Mouse (Mus musculus): ENCODE data around the gene Aatk.

DNA sequence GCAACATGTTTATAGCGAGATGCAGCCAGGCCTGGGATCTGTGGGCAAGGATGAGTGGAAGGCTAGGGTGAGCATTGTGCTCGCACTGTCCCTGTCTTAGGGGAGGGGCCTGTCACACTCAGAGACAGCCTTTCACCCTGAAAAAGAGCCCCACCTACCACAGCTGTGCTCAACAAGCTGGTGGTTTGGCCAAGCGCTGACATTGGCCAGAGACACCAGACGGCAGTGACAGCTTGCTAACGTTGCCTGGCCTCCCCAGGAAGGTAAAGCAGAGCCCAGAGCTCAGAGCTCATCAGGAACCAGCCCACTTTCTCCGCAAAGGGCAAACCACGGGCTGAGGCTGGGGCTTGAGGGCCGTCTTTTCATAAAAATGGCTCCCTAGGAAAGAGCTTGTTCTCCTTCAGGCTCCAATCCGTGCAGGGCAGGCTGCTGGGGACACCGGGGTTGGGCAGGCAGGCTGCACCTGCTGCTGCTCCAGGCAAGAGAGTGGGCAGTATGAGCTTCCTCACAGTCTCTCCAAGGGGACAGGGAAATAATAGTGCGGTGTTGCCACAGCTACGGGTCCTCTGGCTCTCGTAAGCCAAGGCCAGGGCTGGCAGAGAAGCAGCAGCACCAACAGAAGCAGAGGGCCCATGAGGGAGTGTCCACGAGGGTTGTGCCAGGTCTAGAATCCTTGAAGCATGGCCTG, 4.3 kb upstream of the Aatk start:
- TF ChIP-seq CTCF (IDR thresholded peaks at IDR 0.05; ENCODE audit: borderline replicate concordance, control insufficient read depth, extremely low read depth, insufficient read depth, low read length, poor library complexity) (no peak), POLR2A (IDR thresholded peaks at IDR 0.05; ENCODE audit: control insufficient read depth, extremely low read depth, insufficient read depth, low read length, poor library complexity) (no peak)

All from thymus, adult 2 months (tissue).